14 mouse cellular contexts compared by ENCODE assay signal in the genomic region with DNA sequence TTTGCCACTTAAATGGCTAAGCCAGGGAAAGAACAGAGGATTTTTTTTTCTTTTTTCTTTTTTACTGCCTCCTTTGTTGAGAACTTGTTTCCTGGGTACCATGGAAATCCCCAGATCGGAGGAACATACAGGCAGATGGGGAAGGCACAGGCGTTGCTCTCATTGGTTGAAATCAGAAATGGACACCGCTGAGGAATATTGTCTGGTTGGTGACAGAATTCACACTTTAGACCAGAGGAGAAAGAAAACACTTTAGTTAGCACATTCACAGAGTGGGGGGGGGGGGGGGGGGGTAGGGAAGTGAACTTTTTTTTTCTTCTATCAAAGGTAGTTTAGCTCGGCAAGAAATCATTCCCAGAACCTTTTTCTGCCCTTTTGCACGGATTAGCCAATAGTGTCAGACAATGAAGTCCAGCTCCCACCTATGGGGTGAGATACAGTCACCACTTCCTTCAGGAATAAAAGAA.
A peak's percentile ranks its signal among the peaks of the same experiment; 100 is the strongest.
DNase-seq lines count a peak whose midpoint lies in the region; ATAC-seq and TF ChIP-seq lines count a peak whose summit lies in the region.
"Had no signal": no experiment of that assay in that cellular context is flagged by ENCODE, and none has a peak within 500 bp of the region (broad histone marks: within the 10 kb centered on the region; RNA-seq: fewer than 3 reads in every experiment).

No protein-coding gene starts in this region.

- H3K9ac ChIP-seq in kidney, embryonic 16.5 days (replicated peaks; ENCODE audit: low read length) = no peak overlapping the region
- H3K9ac ChIP-seq in stomach, embryonic 16.5 days (ENCODE audit: low read length) = no peak overlapping the region
- H3K9ac ChIP-seq in stomach, postnatal 0 days (ENCODE audit: low read length) = no peak overlapping the region
- no peak overlapping the region for H3K9ac ChIP-seq in neural tube, embryonic 14.5 days (replicated peaks; ENCODE audit: low read depth, low read length)
- H3K9ac ChIP-seq: embryonic facial prominence, embryonic 13.5 days; limb, embryonic 12.5 days; liver, postnatal 0 days had no signal

- no peaks in the 10 kb centered on the region for H3K36me3 ChIP-seq in heart, embryonic 10.5 days
- H3K36me3 ChIP-seq in kidney, embryonic 16.5 days (ENCODE audit: insufficient read depth, low read length) = no peaks in the 10 kb centered on the region
- no peaks in the 10 kb centered on the region for H3K36me3 ChIP-seq in stomach, embryonic 16.5 days (ENCODE audit: control insufficient read depth, insufficient read depth, low read length)
- H3K36me3 ChIP-seq in stomach, postnatal 0 days (ENCODE audit: control insufficient read depth, insufficient read depth, low read length) = no peaks in the 10 kb centered on the region
- no peaks in the 10 kb centered on the region for H3K36me3 ChIP-seq in neural tube, embryonic 14.5 days (ENCODE audit: control insufficient read depth, insufficient read depth, low read length)
- H3K36me3 ChIP-seq: embryonic facial prominence, embryonic 13.5 days; limb, embryonic 12.5 days had no signal

- TF ChIP-seq CTCF in stomach, postnatal 0 days (IDR thresholded peaks at IDR 0.05; ENCODE audit: low read depth) = no peak

- TF ChIP-seq EP300 in stomach, postnatal 0 days (optimal IDR thresholded peaks at IDR 0.05) = no peak

- ATAC-seq in kidney, embryonic 16.5 days (ENCODE audit: low FRiP score, low TSS enrichment) = no peak
- ATAC-seq in stomach, embryonic 16.5 days (ENCODE audit: insufficient read depth, low FRiP score) = no peak
- ATAC-seq in stomach, postnatal 0 days (ENCODE audit: low FRiP score, low TSS enrichment) = no peak
- no peak for ATAC-seq in neural tube, embryonic 14.5 days (ENCODE audit: low read depth)
- ATAC-seq: liver, postnatal 0 days had no signal

- H3K4me1 ChIP-seq in heart, embryonic 10.5 days = peaks cover 31% of the 10 kb centered on the region
- peaks cover 18% of the 10 kb centered on the region for H3K4me1 ChIP-seq in kidney, embryonic 16.5 days (ENCODE audit: insufficient read depth, low read length)
- peaks cover 17% of the 10 kb centered on the region; the same call in 1 of the 2 replicates for H3K4me1 ChIP-seq in stomach, embryonic 16.5 days (ENCODE audit: control insufficient read depth, insufficient read depth, low read length)
- H3K4me1 ChIP-seq in stomach, postnatal 0 days (replicated peaks; ENCODE audit: control insufficient read depth, insufficient read depth) = 0 out of 2 replicates have a peak, but pooled peaks cover 2% of the 10 kb centered on the region
- H3K4me1 ChIP-seq in neural tube, embryonic 14.5 days (ENCODE audit: control insufficient read depth, insufficient read depth, low read length) = peaks cover 12% of the 10 kb centered on the region; the same call in 1 of the 2 replicates

- H3K9me3 ChIP-seq in heart, embryonic 10.5 days = no peaks in the 10 kb centered on the region
- peaks cover 2% of the 10 kb centered on the region; the same call in 1 of the 2 replicates for H3K9me3 ChIP-seq in kidney, embryonic 16.5 days (ENCODE audit: low read length)
- H3K9me3 ChIP-seq in stomach, embryonic 16.5 days (replicated peaks; ENCODE audit: control insufficient read depth, low read length) = 0 out of 2 replicates have a peak, but pooled peaks cover 2% of the 10 kb centered on the region
- H3K9me3 ChIP-seq in stomach, postnatal 0 days (ENCODE audit: control insufficient read depth, low read length) = no peaks in the 10 kb centered on the region
- no peaks in the 10 kb centered on the region for H3K9me3 ChIP-seq in neural tube, embryonic 14.5 days (ENCODE audit: control insufficient read depth, low read length)
- H3K9me3 ChIP-seq: embryonic facial prominence, embryonic 13.5 days; limb, embryonic 12.5 days had no signal

- WGBS in heart, embryonic 10.5 days = 55% methylated on average over 5 of the region's 5 CpGs
- WGBS in kidney, embryonic 16.5 days = 13% methylated on average over 5 of the region's 5 CpGs
- 32% methylated on average over 5 of the region's 5 CpGs for WGBS in stomach, embryonic 16.5 days
- WGBS in stomach, postnatal 0 days = 34% methylated on average over 5 of the region's 5 CpGs
- under 1% methylated on average over 5 of the region's 5 CpGs for WGBS in neural tube, embryonic 14.5 days

- H3K4me3 ChIP-seq in heart, embryonic 10.5 days = peak overlapping the region; percentile 32; the same call in 1 of the 2 replicates
- H3K4me3 ChIP-seq in kidney, embryonic 16.5 days (ENCODE audit: low read length) = no peak overlapping the region
- H3K4me3 ChIP-seq in stomach, embryonic 16.5 days (replicated peaks; ENCODE audit: low read length) = no peak overlapping the region
- H3K4me3 ChIP-seq in stomach, postnatal 0 days (ENCODE audit: low read depth, low read length) = no peak overlapping the region
- no peak overlapping the region for H3K4me3 ChIP-seq in neural tube, embryonic 14.5 days (ENCODE audit: low read depth, low read length)
- H3K4me3 ChIP-seq: embryonic facial prominence, embryonic 13.5 days; limb, embryonic 12.5 days had no signal

- peak overlapping the region; percentile 89 for H3K27ac ChIP-seq in heart, embryonic 10.5 days
- no peak overlapping the region for H3K27ac ChIP-seq in kidney, embryonic 16.5 days (ENCODE audit: low read length)
- no peak overlapping the region for H3K27ac ChIP-seq in stomach, embryonic 16.5 days (ENCODE audit: low read length)
- H3K27ac ChIP-seq in stomach, postnatal 0 days (replicated peaks) = no peak overlapping the region
- H3K27ac ChIP-seq in neural tube, embryonic 14.5 days (ENCODE audit: low read depth, low read length) = no peak overlapping the region
- H3K27ac ChIP-seq: embryonic facial prominence, embryonic 13.5 days; limb, embryonic 12.5 days had no signal

- 0 out of 2 replicates have a peak overlapping the region, but pooled peaks have one; percentile 11 for H3K4me2 ChIP-seq in kidney, embryonic 16.5 days (replicated peaks; ENCODE audit: low read depth, low read length)
- 0 out of 2 replicates have a peak overlapping the region, but pooled peaks have one; percentile 7 for H3K4me2 ChIP-seq in stomach, embryonic 16.5 days (ENCODE audit: low read depth, low read length)
- no peak overlapping the region for H3K4me2 ChIP-seq in stomach, postnatal 0 days (replicated peaks; ENCODE audit: low read depth)
- H3K4me2 ChIP-seq in neural tube, embryonic 14.5 days (ENCODE audit: low read depth, low read length) = 0 out of 2 replicates have a peak overlapping the region, but pooled peaks have one; percentile 8
- H3K4me2 ChIP-seq: embryonic facial prominence, embryonic 13.5 days; limb, embryonic 12.5 days had no signal

- intact Hi-C loops in heart, postnatal 10 days (cut with DNase I) = loop anchor here (2.0 kb wide), 1 partner anchor 31 kb away; no protein-coding TSS in a partner anchor

- H3K27me3 ChIP-seq in heart, embryonic 10.5 days (ENCODE audit: insufficient read depth, poor library complexity, severe bottlenecking) = no peaks in the 10 kb centered on the region
- no peaks in the 10 kb centered on the region for H3K27me3 ChIP-seq in kidney, embryonic 16.5 days (ENCODE audit: insufficient read depth, low read length)
- H3K27me3 ChIP-seq in stomach, embryonic 16.5 days (ENCODE audit: control insufficient read depth, insufficient read depth, low read length) = no peaks in the 10 kb centered on the region
- no peaks in the 10 kb centered on the region for H3K27me3 ChIP-seq in stomach, postnatal 0 days (ENCODE audit: control insufficient read depth, insufficient read depth, low read length)
- H3K27me3 ChIP-seq in neural tube, embryonic 14.5 days (ENCODE audit: control insufficient read depth, insufficient read depth, low read length) = no peaks in the 10 kb centered on the region
- H3K27me3 ChIP-seq: CH12.LX; limb, embryonic 12.5 days had no signal

- no peak for DNase-seq in heart, embryonic 10.5 days (ENCODE audit: low spot score)
- no peak for DNase-seq in heart, postnatal 10 days
- no peak for DNase-seq in kidney, postnatal 4 days
- DNase-seq in stomach, postnatal 0 days (ENCODE audit: low spot score) = no peak
- DNase-seq in spleen, postnatal 14 days (ENCODE audit: low spot score in 2 of 2) = no peak
- DNase-seq: cerebellum, adult 18-20 months; liver, postnatal 0 days; thymus, adult 2 months had no signal
